Mouse (Mus musculus): ENCODE data around the gene Zfyve27. TPM values are rescaled to one million over a fixed set of nuclear protein-coding genes. Genes with fewer than 3 reads are reported as not detected.

Gene Zfyve27
- total RNA-seq, 2 experiments from 2014 or later = 28.4 to 32.4 TPM

GRCm38 (mm10) chr19:42144067-42144466 is 19.7 kb upstream of the Zfyve27 start:
- no peak for DNase-seq

- peak; percentile 93 for DNase-seq
Observed at GRCm38 (mm10) chr19:42144541-42145167, 19.1 kb upstream of the Zfyve27 start.

- no peak for DNase-seq
Observed at GRCm38 (mm10) chr19:42145210-42145609, 18.5 kb upstream of the Zfyve27 start.

GRCm38 (mm10) chr19:42145731-42146130 is 18.0 kb upstream of the Zfyve27 start:
- no peak for DNase-seq

- DNase-seq = no peak
Observed at GRCm38 (mm10) chr19:42146276-42147010, 17.3 kb upstream of the Zfyve27 start.

GRCm38 (mm10) chr19:42147170-42147768 is 16.5 kb upstream of the Zfyve27 start, which contains the start of gene Marveld1:
Marveld1 (plus strand) TSS chr19:42147400.
- DNase-seq = peak; percentile 85

- peak; percentile 75 for DNase-seq
Observed at GRCm38 (mm10) chr19:42147769-42148568, 15.8 kb upstream of the Zfyve27 start.

- DNase-seq = no peak
Observed at GRCm38 (mm10) chr19:42148569-42148860, 15.2 kb upstream of the Zfyve27 start.

GRCm38 (mm10) chr19:42151990-42152389 is 11.8 kb upstream of the Zfyve27 start:
- DNase-seq = peak; percentile 92

GRCm38 (mm10) chr19:42157493-42158237 is 6.1 kb upstream of the Zfyve27 start:
- DNase-seq = no peak

GRCm38 (mm10) chr19:42158246-42159017 is 5.3 kb upstream of the Zfyve27 start:
- no peak for DNase-seq

GRCm38 (mm10) chr19:42164188-42164587 is 437 bp downstream of the Zfyve27 start:
- DNase-seq = no peak

- peak; percentile 94 for DNase-seq
Observed at GRCm38 (mm10) chr19:42166130-42166529, 2.4 kb downstream of the Zfyve27 start.

- no peak for DNase-seq
Observed at GRCm38 (mm10) chr19:42166766-42167165, 3.0 kb downstream of the Zfyve27 start.

- DNase-seq = no peak
Observed at GRCm38 (mm10) chr19:42167489-42167888, 3.7 kb downstream of the Zfyve27 start.

GRCm38 (mm10) chr19:42169322-42169975 is 5.7 kb downstream of the Zfyve27 start:
- no peak for DNase-seq

GRCm38 (mm10) chr19:42170025-42170969 is 6.5 kb downstream of the Zfyve27 start:
- peak; percentile 92 for DNase-seq

- no peak for DNase-seq
Observed at GRCm38 (mm10) chr19:42176841-42177240, 13.1 kb downstream of the Zfyve27 start.

GRCm38 (mm10) chr19:42177461-42177860 is 13.7 kb downstream of the Zfyve27 start:
- no peak for DNase-seq

GRCm38 (mm10) chr19:42179356-42179755 is 15.6 kb downstream of the Zfyve27 start:
- DNase-seq = no peak
